Mouse (Mus musculus) heart, adult 11 months (tissue): ENCODE data around the gene Tagap.

Experiments used
- DNase-seq: peaks from one replicate; pipeline ENCODE4 v3.0.0; 2022

Gene Tagap

DNA sequence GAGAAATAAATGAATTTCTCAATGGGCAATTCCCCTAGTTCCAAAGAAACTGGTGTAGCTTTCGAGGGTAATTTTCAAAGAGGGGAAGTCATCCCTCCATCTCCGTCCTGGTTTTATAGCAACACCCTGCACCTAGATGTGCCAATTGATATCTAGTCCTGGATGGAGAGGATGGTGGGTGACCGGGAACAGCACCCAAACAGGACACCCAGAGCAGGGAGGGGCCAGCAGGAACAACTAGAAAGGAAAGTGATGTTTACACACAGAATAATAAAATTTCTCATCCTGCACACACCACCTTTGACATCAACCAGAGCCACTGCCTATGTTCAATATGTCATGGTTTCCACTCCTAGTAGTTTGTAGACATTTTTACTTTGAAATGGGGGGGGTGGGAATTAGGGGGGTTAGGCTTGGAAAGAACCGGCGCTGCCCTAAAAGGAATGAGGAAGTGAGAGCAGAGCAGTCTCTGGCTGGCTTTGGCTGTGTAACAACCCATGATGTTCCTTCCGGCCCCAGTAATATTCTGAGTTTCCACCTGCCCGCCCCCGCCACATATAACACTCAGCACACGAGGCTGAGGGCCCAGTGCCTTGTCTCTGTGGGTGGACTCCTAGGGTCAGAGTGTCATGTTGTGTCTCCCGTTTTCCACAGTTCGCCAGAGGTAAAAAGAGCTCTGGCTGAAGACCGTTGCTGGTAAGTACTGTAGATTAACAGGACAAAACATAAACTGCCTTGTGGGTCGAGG, at the start of gene Tagap:
Tagap (plus strand) TSS at position 588 of the 748 bp plus-strand sequence.
- DNase-seq, result peak; percentile 96

DNA sequence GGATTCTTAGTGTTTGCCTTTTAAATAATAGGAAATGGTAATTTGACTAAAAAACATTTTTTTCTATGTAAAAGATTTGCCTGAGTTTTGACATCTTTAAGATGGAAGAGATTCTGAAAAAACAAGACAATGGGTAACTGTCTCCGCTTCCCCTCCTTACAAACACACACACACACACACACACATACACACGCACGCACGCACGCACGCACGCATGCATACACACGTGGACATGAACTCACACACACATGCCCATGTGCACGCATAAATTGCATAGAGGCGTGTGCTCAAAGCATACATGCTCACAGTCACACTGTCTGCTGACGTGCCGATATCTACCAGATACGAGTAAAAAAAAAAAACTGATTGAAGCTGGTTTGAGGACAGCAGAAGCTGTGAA, 49.3 kb upstream of the Tagap start:
- DNase-seq, result no peak

DNA sequence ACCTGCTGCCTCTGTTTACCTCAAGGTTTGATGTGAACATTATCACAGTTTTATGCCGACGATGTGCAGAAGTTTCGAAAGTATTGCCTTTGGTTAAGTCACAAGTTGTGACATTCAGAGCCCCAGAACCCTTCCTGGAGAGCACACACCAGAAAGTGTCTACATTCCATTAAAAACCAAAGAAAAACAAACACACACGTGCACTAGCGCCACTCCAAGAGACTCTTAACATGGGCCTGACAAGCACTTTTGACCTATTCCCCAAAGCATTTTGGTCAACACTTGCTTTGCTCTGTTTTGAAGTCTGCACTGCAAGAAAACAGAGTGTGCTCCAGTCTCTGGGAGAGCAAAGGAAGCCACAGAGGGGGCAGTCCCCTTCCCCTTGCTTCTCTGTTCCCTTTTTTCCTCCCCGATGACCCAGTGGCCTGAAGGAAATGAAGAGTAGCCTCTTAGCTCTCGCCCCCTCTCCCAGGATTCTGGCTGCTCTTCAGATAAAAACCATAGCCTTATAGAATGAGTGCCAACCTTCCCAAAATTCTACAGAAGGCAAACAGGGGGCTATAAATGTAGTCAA, 48.5 kb upstream of the Tagap start:
- DNase-seq, result no peak

DNA sequence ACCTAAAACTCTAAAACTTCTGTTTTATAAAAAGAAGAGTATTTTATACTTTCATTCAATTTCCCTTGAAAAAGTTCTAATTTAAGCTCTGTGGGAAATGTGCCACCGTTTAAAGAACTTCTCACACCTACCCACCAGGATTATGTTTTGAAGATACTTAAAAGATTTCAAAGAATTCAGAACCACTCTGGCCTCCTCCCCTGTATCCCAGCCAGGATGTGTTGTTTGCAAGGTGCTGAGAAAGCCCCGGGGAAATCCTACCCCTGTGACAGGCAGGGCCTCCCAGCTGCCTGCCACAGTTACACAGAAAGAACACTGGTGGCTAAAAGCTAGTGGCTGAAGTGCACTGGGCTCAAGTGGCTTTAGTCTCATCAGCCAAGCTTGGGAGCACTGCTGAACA, 47.9 kb upstream of the Tagap start:
- DNase-seq, result no peak

DNA sequence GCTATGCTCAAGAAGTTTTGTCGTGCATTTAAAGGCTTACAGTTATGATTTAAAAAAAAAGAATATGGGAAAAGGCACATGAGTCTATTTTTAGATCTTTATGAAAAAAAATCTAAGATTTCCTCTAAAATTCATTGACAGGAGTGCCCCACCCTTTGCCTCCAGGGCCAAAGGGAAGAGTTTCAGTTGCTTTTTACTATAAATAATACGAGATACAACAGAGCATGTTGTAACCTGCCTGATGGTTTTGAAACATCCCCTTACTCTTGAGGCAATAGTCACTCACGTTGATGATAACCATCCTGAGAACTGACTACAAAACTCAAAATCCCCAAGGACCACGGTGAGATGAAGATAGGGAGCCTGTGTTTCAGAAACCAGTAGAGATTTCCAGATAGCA, 46.3 kb upstream of the Tagap start:
- no peak for DNase-seq

DNA sequence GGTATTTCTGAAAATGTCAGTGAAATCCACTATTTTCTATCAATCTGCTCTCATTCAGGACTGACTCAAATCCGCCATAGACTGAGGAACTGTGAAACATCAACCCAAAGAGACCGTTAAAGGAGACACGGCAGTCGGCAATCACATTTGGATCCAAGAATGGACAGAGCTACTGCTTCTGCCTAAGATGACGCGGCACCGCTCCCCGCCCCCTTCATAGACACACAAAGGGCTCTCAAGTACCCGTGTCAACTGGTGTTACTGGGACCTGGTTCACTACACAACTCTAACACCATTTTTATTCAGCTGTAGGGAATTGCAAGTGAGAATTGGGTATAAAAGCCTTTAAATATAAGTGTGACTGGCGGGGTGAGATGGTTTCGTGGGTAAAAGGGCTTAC, 42.7 kb upstream of the Tagap start:
- DNase-seq, result peak; percentile 30

DNA sequence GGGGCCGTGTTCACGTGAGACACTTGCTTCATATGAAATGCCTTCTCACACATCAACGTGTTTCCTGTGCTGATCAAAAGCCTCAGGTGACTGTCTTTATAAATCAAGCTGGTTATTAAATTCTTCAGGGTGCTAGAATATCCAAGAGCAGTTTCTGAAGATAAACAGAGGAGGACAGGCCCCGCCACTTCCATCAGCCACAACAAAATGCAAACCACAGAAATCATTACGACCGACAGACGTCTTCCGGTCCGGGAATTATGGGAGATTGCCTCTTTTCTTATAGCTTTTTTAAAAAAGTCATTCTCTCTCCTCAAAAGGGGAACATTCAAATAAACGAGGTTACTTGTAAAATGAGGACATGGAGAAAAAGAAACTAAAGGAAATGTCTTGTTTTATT, 41.2 kb upstream of the Tagap start:
- DNase-seq, result peak; percentile 66

DNA sequence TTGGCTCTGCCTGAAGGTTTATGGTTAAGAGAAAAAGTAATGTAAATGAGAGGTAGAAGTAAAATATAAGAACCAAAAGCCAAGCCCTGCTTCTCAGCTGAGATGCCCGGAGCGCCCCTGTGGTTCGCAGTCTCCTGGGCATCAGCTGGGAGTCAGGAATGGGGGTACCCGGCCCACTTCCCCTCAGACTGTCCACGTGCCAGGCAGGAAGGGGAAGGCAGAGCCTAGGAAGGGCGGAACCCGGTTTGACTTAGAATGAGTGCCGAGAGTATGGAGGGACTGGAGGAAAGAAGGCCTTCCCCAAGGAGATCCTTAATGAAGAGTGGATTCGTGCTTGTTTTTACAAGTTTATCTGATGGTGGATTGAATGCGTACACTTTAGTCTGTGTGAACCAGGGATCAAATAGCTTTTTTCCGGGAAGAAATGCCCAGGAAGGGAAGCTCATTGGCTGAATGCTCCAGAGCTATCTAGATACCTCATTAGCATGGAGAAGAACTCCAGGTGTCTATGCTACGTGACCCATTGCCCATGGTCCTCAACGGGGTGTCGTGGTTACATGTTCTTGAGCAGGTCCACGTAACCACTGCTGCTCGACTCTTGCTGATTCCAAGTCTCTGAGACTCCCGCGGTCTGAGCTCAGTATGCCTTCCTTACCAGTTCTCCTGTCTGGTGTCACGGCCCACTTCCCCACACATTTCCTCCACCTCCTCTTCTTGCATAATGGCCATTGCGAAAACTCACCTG, 38.6 kb upstream of the Tagap start:
- DNase-seq, result peak; percentile 82

DNA sequence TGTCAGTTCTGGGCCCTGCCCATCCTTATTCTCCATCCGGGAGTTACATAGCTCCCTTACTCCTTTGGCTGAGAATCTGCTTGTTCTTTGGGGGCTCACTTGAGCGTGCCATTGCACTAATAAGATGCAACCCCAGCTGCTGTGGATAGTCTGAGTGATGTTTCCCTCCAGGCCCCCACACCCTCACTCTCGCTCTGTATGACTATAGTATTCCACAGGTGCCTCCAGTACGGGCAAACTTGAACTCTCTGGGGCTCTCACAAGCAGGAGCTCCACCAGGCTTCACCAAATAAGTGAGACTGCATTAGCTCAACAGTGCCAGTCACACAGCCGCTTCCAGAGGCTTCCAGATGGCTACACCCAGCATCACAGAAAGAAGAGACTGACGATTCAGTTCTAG, 37.5 kb upstream of the Tagap start:
- peak; percentile 56 for DNase-seq

DNA sequence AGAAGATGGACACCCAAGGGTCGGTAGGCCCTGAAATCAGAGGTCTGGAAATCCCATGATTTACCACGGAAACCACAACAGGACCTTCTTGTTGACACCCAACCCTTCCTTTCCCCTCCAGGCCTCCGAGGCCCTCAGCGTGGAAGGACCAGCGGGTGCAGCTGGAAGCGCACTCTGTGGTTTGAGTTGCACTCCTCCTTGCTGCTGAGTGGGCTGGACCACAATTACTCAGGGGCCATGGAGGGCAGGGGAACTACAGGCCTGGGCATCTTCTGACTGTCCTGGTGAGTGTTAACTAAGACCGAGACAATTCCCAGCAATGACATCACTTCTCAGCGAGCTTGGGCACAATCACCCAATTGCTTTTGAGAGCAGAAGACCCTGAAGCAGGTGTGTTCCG, 36.8 kb upstream of the Tagap start:
- DNase-seq, result peak; percentile 90

DNA sequence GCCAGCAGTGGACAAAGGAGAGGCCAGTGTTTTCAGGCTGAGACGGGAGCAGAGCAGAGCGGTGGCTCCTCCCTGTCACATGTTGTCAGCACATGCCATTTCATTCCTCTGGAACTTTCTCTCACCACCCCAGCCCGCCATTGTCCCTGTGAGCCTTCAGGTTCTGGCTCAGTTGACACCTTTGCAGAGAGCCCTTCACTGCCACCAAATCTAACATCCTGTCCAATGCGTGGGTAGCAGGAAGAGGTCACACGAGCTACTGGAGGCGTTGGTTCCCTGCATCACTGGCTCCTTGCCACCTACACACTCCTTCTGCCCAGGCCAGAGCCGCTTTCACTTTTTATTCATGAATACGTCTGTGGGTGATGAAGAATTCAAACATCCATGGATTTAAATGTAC, 33.1 kb upstream of the Tagap start:
- peak; percentile 88 for DNase-seq

DNA sequence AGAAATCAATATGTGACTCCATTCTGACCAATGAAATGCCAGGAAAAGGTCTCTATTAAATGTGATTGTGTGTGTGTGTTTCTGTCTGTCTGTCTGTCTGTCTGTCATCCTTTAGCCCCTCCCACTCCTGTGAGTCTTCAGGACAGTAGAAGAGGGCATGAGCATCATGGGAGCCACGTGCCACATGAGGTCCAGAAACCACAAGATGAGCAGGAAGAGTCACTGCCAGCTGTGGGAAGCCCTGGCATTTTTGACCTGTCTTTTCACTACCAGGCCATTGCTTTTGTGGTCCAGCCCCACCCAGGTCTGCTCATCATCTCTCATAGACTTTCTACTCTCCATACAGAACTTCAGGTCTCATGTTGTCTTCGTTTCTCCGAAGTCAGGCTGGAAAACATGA, 31.7 kb upstream of the Tagap start:
- DNase-seq, result peak; percentile 80

DNA sequence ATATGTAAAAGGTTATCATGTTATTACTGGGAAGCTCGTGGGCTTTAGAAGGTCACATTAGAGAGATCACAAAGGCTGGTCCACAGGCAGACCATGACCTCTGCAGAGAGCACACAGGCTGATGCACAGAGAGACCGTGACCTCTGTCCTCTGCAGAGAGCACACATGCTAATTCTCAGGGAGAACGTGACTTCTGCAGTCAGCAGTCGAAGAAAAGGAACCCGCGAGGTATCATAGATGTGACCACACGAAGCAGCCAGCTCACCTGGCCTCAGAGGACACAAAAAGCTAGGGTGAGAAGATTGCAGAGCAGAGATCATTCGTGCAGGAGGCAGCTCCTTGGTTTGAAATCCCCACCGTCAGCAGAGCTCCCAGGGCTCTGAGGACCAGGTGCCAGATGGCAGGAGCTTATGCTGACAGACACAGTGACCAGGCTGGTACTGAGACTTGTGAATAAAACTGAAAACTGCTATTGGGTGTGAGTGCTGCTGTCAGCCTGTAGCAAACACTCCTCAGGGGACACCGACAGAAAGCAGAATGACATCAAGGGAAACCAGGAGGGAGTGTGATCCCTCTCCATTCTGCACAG, 29.7 kb upstream of the Tagap start:
- DNase-seq, result peak; percentile 69

DNA sequence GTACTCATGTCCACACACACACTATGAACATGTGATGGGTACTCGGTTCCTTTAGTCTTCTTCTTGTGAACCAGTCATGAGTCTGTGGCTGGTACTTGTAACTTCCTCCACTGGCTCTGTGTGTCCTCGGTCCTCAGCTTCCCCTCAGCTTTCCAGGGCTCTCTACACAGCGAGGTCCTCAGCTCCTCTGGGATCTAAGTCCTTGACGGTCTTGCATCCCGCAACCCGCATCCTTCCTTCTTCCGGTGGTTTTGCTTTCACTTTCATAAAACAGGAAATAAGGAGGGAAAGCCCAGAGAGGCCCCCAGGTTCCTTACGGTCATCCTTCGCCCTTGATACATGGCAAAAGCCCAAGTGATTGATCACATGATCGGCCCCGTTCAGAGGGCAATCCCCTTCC, 28.7 kb upstream of the Tagap start:
- DNase-seq, result peak; percentile 85

DNA sequence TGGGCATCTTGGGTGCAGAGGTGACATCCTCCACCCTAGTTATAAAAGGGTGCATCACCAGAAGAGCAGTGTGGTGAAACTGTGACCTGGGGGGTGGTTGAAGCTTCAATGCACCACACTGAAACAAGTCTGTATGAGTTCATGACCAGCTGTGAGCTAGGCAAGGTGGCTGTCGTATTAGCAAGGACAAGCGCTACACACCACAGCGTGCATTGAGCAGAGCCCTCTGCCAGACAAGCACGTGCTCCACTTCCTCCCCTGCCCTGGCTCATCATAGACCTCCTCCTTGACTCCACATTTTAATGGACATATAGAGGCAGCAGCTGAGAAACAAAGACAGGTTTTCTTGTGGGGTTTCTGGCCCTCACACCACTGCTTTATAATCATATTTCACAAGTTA, 28.0 kb upstream of the Tagap start:
- DNase-seq, result peak; percentile 77

DNA sequence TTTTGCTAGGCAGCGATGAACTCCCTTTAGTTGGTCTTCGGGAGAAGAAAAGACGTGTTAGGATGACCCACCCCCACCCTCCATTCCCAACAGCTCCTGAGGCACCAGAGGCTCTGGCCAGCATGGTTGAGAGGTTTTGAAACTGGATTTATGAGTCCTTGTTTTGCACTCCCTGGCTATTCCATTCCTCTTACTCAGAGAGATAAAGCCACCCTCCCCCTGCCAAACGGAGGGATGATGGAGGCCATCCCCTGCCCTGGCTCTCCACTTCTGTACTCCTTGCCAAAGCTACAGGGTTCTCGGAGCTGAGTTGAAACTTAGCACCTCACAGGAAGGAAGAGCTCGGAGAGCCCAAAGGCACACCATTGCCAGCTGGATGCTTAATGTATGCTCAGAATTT, 26.6 kb upstream of the Tagap start:
- peak; percentile 96 for DNase-seq

DNA sequence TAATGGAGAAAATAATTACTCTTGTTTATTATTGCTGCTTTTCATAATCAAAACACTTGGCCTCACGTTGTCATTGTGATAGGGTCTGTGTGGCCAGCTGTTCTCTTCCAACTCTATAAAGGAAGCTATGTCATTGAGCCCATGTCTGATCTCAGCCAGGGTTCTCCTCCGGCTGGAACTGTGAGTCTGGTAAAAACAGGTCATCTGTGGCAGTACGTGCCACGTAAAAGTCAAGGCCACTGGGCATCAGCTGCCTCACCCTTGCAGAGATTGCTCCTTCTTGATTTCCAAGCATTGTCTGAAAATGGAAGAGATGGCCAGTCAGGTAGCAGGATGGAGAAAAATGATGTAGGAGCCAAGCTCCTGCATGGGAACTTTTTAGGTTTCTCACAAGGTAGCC, 25.8 kb upstream of the Tagap start:
- DNase-seq, result peak; percentile 74

DNA sequence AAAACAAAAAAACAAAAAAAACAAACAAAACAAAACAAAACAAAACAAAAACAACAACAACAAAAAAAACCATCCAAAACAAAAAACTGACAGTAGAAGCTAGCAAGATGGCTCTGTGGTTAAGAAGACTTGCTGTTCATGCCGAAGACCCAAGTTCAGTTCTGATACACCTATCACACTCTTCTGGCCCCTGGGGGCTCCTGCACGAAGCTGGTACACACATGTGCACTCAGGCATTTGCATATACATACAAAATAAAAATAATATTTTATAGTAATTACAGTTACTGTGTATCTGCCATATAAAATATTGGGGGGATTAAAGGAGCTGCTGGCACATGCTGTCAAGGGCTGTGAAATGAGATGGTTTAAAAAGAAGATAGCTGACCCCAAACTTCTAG, 24.3 kb upstream of the Tagap start:
- DNase-seq, result peak; percentile 72

DNA sequence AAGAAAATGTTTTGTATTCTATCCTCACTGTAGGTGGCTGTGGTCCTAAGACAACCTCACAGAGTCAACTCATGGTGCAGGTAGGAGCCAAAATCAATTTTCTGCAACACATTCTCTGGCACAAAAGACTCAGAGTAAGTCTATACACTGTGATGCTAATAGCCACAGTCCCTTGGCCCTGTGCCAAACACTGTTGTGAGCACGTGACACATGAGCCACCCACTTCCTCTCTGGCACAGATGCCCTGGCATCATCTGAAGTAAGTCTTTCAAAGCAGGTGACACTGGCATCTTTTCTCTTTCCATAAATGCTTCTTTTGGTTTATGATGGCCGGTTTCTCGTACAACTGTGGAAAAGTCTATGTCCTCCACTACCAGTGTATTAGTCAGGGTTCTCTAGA, 23.4 kb upstream of the Tagap start:
- peak; percentile 89 for DNase-seq

DNA sequence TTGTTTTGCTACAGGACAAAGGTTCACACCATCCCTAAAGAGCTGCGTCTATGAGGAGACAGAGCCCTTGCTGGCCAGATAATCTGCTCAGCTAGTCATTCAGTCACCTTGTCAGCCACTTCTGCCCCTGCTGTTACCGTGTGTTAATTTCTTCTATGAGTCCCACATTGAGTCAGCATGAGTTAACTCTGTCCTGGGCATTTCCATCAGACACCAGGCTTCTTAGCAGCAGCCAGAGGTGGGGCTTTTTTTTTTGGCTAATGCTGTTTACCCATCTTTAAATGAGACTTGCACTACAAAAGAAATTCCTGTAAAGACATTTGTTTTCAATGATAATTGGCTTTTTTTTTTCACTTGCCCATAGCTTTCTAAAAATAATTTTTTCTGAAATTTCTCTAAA, 20.8 kb upstream of the Tagap start:
- DNase-seq, result peak; percentile 17

DNA sequence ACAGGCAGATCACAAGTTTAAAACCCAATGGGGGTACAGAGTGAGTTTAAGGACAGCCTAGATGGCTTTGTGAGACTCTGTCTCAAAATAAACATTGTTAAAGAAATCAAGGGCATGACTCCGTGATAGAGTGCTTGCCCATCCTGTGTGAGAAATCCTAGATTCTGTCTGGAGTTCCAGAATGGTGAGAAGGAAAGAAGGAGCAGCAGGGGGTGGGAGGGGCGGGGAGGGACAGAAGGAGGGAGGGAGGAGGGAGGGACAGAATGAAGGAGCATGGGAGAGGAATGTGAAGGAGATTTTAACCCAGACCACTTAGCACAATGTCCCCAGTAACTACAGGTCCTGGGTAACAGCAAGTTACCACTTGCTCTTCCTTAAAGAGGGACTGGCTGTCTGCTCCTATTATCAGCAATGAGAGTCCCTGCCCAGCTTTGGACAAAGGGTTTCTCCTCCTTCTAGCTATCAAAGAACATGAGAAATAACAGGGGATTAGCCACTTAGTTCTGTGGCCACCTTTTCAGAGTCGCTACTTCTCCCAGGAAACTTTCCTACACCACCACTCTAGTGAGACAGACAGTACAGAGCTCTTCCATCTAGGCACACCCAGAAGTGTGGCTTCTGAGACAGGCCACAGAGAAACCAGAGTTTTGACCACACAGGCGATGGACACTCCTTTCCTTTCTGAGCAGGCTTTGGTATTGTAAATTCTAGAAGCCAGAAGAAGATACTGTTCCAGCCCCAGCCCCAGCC, 19.7 kb upstream of the Tagap start:
- DNase-seq, result peak; percentile 58

DNA sequence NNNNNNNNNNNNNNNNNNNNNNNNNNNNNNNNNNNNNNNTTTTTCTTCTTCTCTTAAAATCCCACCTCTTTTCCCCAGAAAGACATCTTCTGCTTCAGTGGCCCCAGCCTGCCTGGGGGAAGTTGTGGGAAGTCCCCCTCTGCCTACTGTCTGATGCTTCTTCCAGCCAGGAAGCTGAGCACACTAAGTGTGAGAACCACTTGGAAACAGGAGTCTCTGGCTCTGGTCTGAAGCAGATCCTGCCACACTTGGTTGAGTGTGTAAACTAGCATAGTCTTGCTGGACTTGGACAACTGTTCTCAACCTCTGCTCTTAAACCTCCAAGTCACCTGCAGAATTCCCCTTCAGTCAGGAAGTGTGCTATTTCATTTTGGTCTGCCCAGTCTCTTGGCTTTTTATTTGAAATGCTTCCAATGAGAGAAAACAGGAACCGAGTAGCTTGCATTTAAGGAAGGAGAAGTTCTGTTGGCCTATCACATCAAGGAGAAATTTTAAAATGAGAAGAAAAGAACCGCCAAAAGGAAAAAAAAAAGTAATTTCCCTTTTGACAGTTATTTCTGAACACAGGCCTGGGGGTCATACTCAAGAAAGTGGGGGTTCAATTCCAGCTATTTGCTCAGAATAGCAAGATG, 11.1 kb upstream of the Tagap start:
- DNase-seq, result peak; percentile 90

DNA sequence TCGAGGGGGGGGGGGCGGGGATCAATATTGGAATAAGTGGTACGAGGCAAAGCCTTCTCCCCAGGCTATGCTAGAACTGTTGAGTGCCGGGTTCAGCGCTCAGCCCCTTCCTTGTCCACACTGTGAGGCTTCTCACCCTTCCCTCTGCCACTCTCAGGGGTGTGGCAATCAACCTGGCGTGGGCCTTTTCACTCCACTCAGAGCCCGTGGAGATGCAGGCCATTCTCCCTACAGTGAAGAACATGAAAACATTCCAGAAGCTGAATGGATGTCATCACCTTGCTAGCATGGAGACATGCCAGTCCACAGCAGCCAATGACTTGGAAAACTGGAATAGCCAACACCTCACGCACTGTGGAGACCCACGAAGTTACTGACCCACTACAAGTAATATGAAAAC, 10.0 kb upstream of the Tagap start:
- peak; percentile 65 for DNase-seq
